Mouse (Mus musculus) hindbrain, embryonic 11.5 days (tissue): Measurements from ENCODE around the gene Tfap4. TPM values are rescaled to one million over a fixed set of nuclear protein-coding genes. Genes with fewer than 3 reads are reported as not detected.
"Not testable (repeated sequence)": the region's sequence is repeated elsewhere in the genome, so short reads cannot be mapped to it uniquely, and the experiment has no call there.

ENCODE experiments used
- ATAC-seq: fragments of 200-750 bp; cut with Nextera tagmentation; 2 replicates; pipeline ENCODE4 v1.8.0; 2017; ENCODE audit warnings: mild to moderate bottlenecking, moderate TSS enrichment, moderate library complexity; ENCODE audit not compliant: low FRiP score
- DNase-seq: peaks from one replicate; pipeline ENCODE4 v3.0.0-alpha.2; 2015; ENCODE audit warnings: low spot score
- H3K27ac ChIP-seq: fragments of 300-500 bp; sonication (generic); 2 replicates; pipeline ENCODE4 v1.5.1; 2014; ENCODE audit warnings: mild to moderate bottlenecking, low read depth, low read length
- H3K27me3 ChIP-seq: fragments of 300-500 bp; sonication (generic); 2 replicates; pipeline ENCODE4 v1.6.1; 2014; ENCODE audit warnings: mild to moderate bottlenecking, low read length, moderate library complexity, mixed read lengths; ENCODE audit not compliant: control insufficient read depth, insufficient read depth
- H3K36me3 ChIP-seq: fragments of 300-500 bp; sonication (generic); 2 replicates; pipeline ENCODE4 v1.6.1; 2014; ENCODE audit warnings: mild to moderate bottlenecking, low read length, moderate library complexity, mixed read lengths; ENCODE audit not compliant: control insufficient read depth, insufficient read depth
- H3K4me1 ChIP-seq: fragments of 300-500 bp; sonication (generic); replicated peaks from 2 replicates; pipeline ENCODE4 v1.6.1; 2014; ENCODE audit warnings: low read length, mixed read lengths; ENCODE audit not compliant: control insufficient read depth, insufficient read depth
- H3K4me2 ChIP-seq: fragments of 300-500 bp; sonication (generic); replicated peaks from 2 replicates; pipeline ENCODE4 v1.6.1; 2014; ENCODE audit warnings: mild to moderate bottlenecking, low read depth, low read length
- H3K4me3 ChIP-seq: fragments of 300-500 bp; sonication (generic); 2 replicates; pipeline ENCODE4 v1.5.1; 2014; ENCODE audit warnings: low read depth, low read length
- H3K9ac ChIP-seq: fragments of 300-500 bp; sonication (generic); 2 replicates; pipeline ENCODE4 v1.6.1; 2014; ENCODE audit warnings: low read depth, low read length
- H3K9me3 ChIP-seq: fragments of 300-500 bp; sonication (generic); 2 replicates; pipeline ENCODE4 v1.6.1; 2016; ENCODE audit warnings: low read length; ENCODE audit not compliant: control insufficient read depth
- WGBS: fragments of 180-500 bp; shearing (Covaris S2); extraction: QIAGEN DNeasy Blood & Tissue Kit; methylation state at CpG from one replicate; pipeline ENCODE4 v1.1.7; 2014; 5-methylcytosine and 5-hydroxymethylcytosine counted together
- polyA plus RNA-seq: library from polyadenylated mRNA; unstranded; fragments of >200 nt; fragmentation: Nextera tagmentation; extraction: Ambion mirVana; gene quantifications from 2 replicates; pipeline ENCODE4 v1.2.1, GENCODE M21; 2014

The Tfap4 gene
- polyA plus RNA-seq, 1 experiment from 2014 or later, result 16.1 TPM

- DNase-seq, result no peak
- no peak for ATAC-seq
- 65% methylated on average over 4 of the region's 4 CpGs for WGBS
- Histone ChIP-seq H3K4me2 (peak overlapping the region; percentile 38), H3K4me3 (peak overlapping the region; percentile 39), H3K9me3 (no peaks in the 10 kb centered on the region), H3K36me3 (peaks cover 4% of the 10 kb centered on the region), H3K9ac (no peak overlapping the region), H3K4me1 (0 out of 2 replicates have a peak, but pooled peaks cover 2% of the 10 kb centered on the region), H3K27me3 (no peaks in the 10 kb centered on the region), H3K27ac (no peak overlapping the region)
Measured at GRCm38 (mm10) chr16:4541033-4541432, 18.6 kb downstream of the Tfap4 start.

- WGBS, result 68% methylated on average over 12 of the region's 12 CpGs
- H3K4me2 ChIP-seq, result no peak overlapping the region
- no peaks in the 10 kb centered on the region for H3K27me3 ChIP-seq
- no peaks in the 10 kb centered on the region for H3K9me3 ChIP-seq
- H3K4me1 ChIP-seq, result 0 out of 2 replicates have a peak, but pooled peaks cover 2% of the 10 kb centered on the region
- H3K36me3 ChIP-seq, result no peaks in the 10 kb centered on the region
- H3K4me3 ChIP-seq, result no peak overlapping the region
- DNase-seq, result peak; percentile 62
- H3K9ac ChIP-seq, result no peak overlapping the region
- no peak overlapping the region for H3K27ac ChIP-seq
- ATAC-seq, result peak; percentile 55
Measured at GRCm38 (mm10) chr16:4540064-4540775, 19.4 kb downstream of the Tfap4 start.

GRCm38 (mm10) chr16:4539521-4539920 is 20.1 kb downstream of the Tfap4 start:
- Histone ChIP-seq H3K4me2 (no peak overlapping the region), H3K9me3 (no peaks in the 10 kb centered on the region), H3K27ac (no peak overlapping the region), H3K9ac (no peak overlapping the region), H3K27me3 (no peaks in the 10 kb centered on the region), H3K4me1 (0 out of 2 replicates have a peak, but pooled peaks cover 2% of the 10 kb centered on the region), H3K36me3 (no peaks in the 10 kb centered on the region), H3K4me3 (no peak overlapping the region)
- DNase-seq (no peak), ATAC-seq (no peak)
- 79% methylated on average over 4 of the region's 4 CpGs for WGBS

- DNase-seq, result no peak
- Histone ChIP-seq H3K4me3 (no peak overlapping the region), H3K4me2 (no peak overlapping the region), H3K4me1 (0 out of 2 replicates have a peak, but pooled peaks cover 2% of the 10 kb centered on the region), H3K9ac (no peak overlapping the region), H3K27me3 (no peaks in the 10 kb centered on the region), H3K27ac (no peak overlapping the region), H3K36me3 (no peaks in the 10 kb centered on the region), H3K9me3 (no peaks in the 10 kb centered on the region)
- 80% methylated on average over 3 of the region's 3 CpGs for WGBS
- no peak for ATAC-seq
Measured at GRCm38 (mm10) chr16:4537616-4538358, 21.9 kb downstream of the Tfap4 start.

GRCm38 (mm10) chr16:4527373-4527772 is 32.3 kb downstream of the Tfap4 start:
- H3K4me3 ChIP-seq, H3K27me3 ChIP-seq, H3K36me3 ChIP-seq, H3K9ac ChIP-seq, ATAC-seq, H3K4me2 ChIP-seq, DNase-seq, H3K27ac ChIP-seq, H3K9me3 ChIP-seq, H3K4me1 ChIP-seq: not testable (repeated sequence)
- WGBS, result 96% methylated on average over 12 of the region's 12 CpGs

- H3K4me1 ChIP-seq, result no peaks in the 10 kb centered on the region
- no peak overlapping the region for H3K27ac ChIP-seq
- H3K9me3 ChIP-seq, result no peaks in the 10 kb centered on the region
- H3K4me3 ChIP-seq, result no peak overlapping the region
- H3K36me3 ChIP-seq, result no peaks in the 10 kb centered on the region
- DNase-seq (no peak), ATAC-seq (no peak)
- no peak overlapping the region for H3K4me2 ChIP-seq
- H3K27me3 ChIP-seq, result no peaks in the 10 kb centered on the region
- no peak overlapping the region for H3K9ac ChIP-seq
- 66% methylated on average over 7 of the region's 7 CpGs for WGBS
Measured at GRCm38 (mm10) chr16:4523313-4524004, 36.2 kb downstream of the Tfap4 start.

GRCm38 (mm10) chr16:4522879-4523278 is 36.8 kb downstream of the Tfap4 start:
- DNase-seq, result no peak
- no peak overlapping the region for H3K4me3 ChIP-seq
- no peaks in the 10 kb centered on the region for H3K27me3 ChIP-seq
- H3K27ac ChIP-seq, result no peak overlapping the region
- WGBS, result 60% methylated on average over 8 of the region's 8 CpGs
- H3K4me1 ChIP-seq, result no peaks in the 10 kb centered on the region
- ATAC-seq, result no peak
- H3K9ac ChIP-seq, result no peak overlapping the region
- no peak overlapping the region for H3K4me2 ChIP-seq
- no peaks in the 10 kb centered on the region for H3K36me3 ChIP-seq
- no peaks in the 10 kb centered on the region for H3K9me3 ChIP-seq

- ATAC-seq, result no peak
- Histone ChIP-seq H3K27ac (no peak overlapping the region), H3K9me3 (no peaks in the 10 kb centered on the region), H3K4me1 (no peaks in the 10 kb centered on the region), H3K4me2 (no peak overlapping the region), H3K27me3 (no peaks in the 10 kb centered on the region), H3K36me3 (no peaks in the 10 kb centered on the region), H3K9ac (no peak overlapping the region), H3K4me3 (no peak overlapping the region)
- no peak for DNase-seq
- 68% methylated on average over 5 of the region's 5 CpGs for WGBS
Measured at GRCm38 (mm10) chr16:4521735-4522530, 37.7 kb downstream of the Tfap4 start.
